ENCODE assay signal across 11 mouse cellular contexts in genomic region chr15:62282116-62282515, GRCm38 (mm10).
DNase-seq lines count a peak whose midpoint lies in the region; ATAC-seq lines count a peak whose summit lies in the region.
"Had no signal": no experiment of that assay in that cellular context is flagged by ENCODE, and none has a peak within 500 bp of the region (broad histone marks: within the 10 kb centered on the region; RNA-seq: fewer than 3 reads in every experiment).

No protein-coding gene starts in this region.

- no peak overlapping the region for H3K4me2 ChIP-seq in kidney, embryonic 16.5 days (replicated peaks; ENCODE audit: low read depth, low read length)

- 51% methylated on average over 1 of the region's 1 CpGs for WGBS in kidney, embryonic 16.5 days

- H3K27ac ChIP-seq in kidney, embryonic 16.5 days (ENCODE audit: low read length) = no peak overlapping the region
- H3K27ac ChIP-seq: layer of hippocampus, adult 2 months had no signal

- no peaks in the 10 kb centered on the region for H3K9me3 ChIP-seq in kidney, embryonic 16.5 days (ENCODE audit: low read length)

- H3K4me3 ChIP-seq in kidney, embryonic 16.5 days (ENCODE audit: low read length) = no peak overlapping the region
- H3K4me3 ChIP-seq: layer of hippocampus, adult 2 months had no signal

- H3K36me3 ChIP-seq in kidney, embryonic 16.5 days (ENCODE audit: insufficient read depth, low read length) = no peaks in the 10 kb centered on the region

- H3K4me1 ChIP-seq in kidney, embryonic 16.5 days (ENCODE audit: insufficient read depth, low read length) = peaks cover 30% of the 10 kb centered on the region

- intact Hi-C loops in left cerebral cortex, postnatal 4 days (cut with DNase I) = no loop called here

- peak; percentile 19 for DNase-seq in left cerebral cortex, postnatal 4 days
- no peak for DNase-seq in left cerebral cortex, adult 9 months (ENCODE audit: low spot score in 2 of 2)
- peak; percentile 77 for DNase-seq in adrenal gland, postnatal 10 days
- peak; percentile 14 for DNase-seq in lung, postnatal 14 days
- no peak for DNase-seq in gastrocnemius, adult 18-20 months (ENCODE audit: low spot score)
- DNase-seq: cerebellum, postnatal 14 days; thymus, postnatal 36 days had no signal

- H3K27me3 ChIP-seq in kidney, embryonic 16.5 days (ENCODE audit: insufficient read depth, low read length) = no peaks in the 10 kb centered on the region
- H3K27me3 ChIP-seq: CH12.LX had no signal

- ATAC-seq in kidney, embryonic 16.5 days (ENCODE audit: low FRiP score, low TSS enrichment) = peak; percentile 55; the same call in 1 of the 2 replicates
- no peak for ATAC-seq in monocyte, adult 5-6 weeks (replicated peaks; ENCODE audit: insufficient number of reproducible peaks, low FRiP score, low TSS enrichment, poor library complexity, severe bottlenecking)

- H3K9ac ChIP-seq in kidney, embryonic 16.5 days (replicated peaks; ENCODE audit: low read length) = no peak overlapping the region

Comparison
In these comparisons a context has a peak if more than half of its experiments do, and no peak if none do; other contexts are left out.
1. DNase-seq: peak in left cerebral cortex, postnatal 4 days (single experiment), adrenal gland, postnatal 10 days (single experiment) and lung, postnatal 14 days (single experiment); none in left cerebral cortex, adult 9 months (0 of 2) and gastrocnemius, adult 18-20 months (single experiment).